Mouse (Mus musculus) lung, embryonic 16.5 days (tissue): Measurements from ENCODE around the gene Ppp1r16b. TPM values are rescaled to one million over a fixed set of nuclear protein-coding genes. Genes with fewer than 3 reads are reported as not detected.

Source experiments
- ATAC-seq: fragments of 200-750 bp; cut with Nextera tagmentation; 2 replicates; pipeline ENCODE4 v1.8.0; 2017; ENCODE audit warnings: low read depth, mild to moderate bottlenecking, moderate library complexity
- H3K27ac ChIP-seq: fragments of 300-500 bp; sonication (generic); 2 replicates; pipeline ENCODE4 v1.5.1; 2014; ENCODE audit warnings: mild to moderate bottlenecking, control low read depth, low read length
- H3K27me3 ChIP-seq: fragments of 300-500 bp; sonication (generic); 2 replicates; pipeline ENCODE4 v1.6.1; 2014; ENCODE audit warnings: low read depth, low read length, mixed read lengths; ENCODE audit not compliant: control insufficient read depth, insufficient read depth
- H3K36me3 ChIP-seq: fragments of 300-500 bp; sonication (generic); 2 replicates; pipeline ENCODE4 v1.6.1; 2014; ENCODE audit warnings: low read length; ENCODE audit not compliant: control insufficient read depth, insufficient read depth
- H3K4me1 ChIP-seq: fragments of 300-500 bp; sonication (generic); replicated peaks from 2 replicates; pipeline ENCODE4 v1.6.1; 2014; ENCODE audit warnings: low read length, mixed read lengths; ENCODE audit not compliant: control insufficient read depth, insufficient read depth
- H3K4me2 ChIP-seq: fragments of 300-500 bp; sonication (generic); 2 replicates; pipeline ENCODE4 v1.6.1; 2014; ENCODE audit warnings: low read depth, low read length, control low read depth
- H3K4me3 ChIP-seq: fragments of 300-500 bp; sonication (generic); 2 replicates; pipeline ENCODE4 v1.5.1; 2014; ENCODE audit warnings: mild to moderate bottlenecking, low read length, control low read depth
- H3K9ac ChIP-seq: fragments of 300-500 bp; sonication (generic); 2 replicates; pipeline ENCODE4 v1.6.1; 2014; ENCODE audit warnings: low read length, control low read depth
- H3K9me3 ChIP-seq: fragments of 300-500 bp; sonication (generic); 2 replicates; pipeline ENCODE4 v1.6.1; 2016; ENCODE audit warnings: low read length; ENCODE audit not compliant: control insufficient read depth
- WGBS: fragments of 180-500 bp; shearing (Covaris S2); extraction: QIAGEN DNeasy Blood & Tissue Kit; methylation state at CpG from one replicate; pipeline ENCODE4 v1.1.7; 2014; 5-methylcytosine and 5-hydroxymethylcytosine counted together
- polyA plus RNA-seq: library from polyadenylated mRNA; unstranded; fragments of >200 nt; fragmentation: Nextera tagmentation; extraction: Ambion mirVana; gene quantifications from 2 replicates; pipeline ENCODE4 v1.2.1, GENCODE M21; 2015

Gene Ppp1r16b
- polyA plus RNA-seq, 1 experiment from 2014 or later = 22.5 TPM

- H3K36me3 ChIP-seq = no peaks in the 10 kb centered on the region
- H3K9ac ChIP-seq = no peak overlapping the region; the same call in 1 of the 2 replicates
- ATAC-seq = peak; percentile 14; the same call in 1 of the 2 replicates
- peaks cover 7% of the 10 kb centered on the region for H3K27me3 ChIP-seq
- H3K4me1 ChIP-seq = peaks cover 18% of the 10 kb centered on the region
- H3K27ac ChIP-seq = peak overlapping the region; percentile 62
- H3K9me3 ChIP-seq = no peaks in the 10 kb centered on the region
- no peak overlapping the region for H3K4me3 ChIP-seq
- 48% methylated on average over 4 of the region's 4 CpGs for WGBS
- peak overlapping the region; percentile 5; the same call in 1 of the 2 replicates for H3K4me2 ChIP-seq
Measured at GRCm38 (mm10) chr2:158673493-158673892, 8.3 kb downstream of the Ppp1r16b start.

GRCm38 (mm10) chr2:158674131-158674530 lies 8.9 kb downstream of the Ppp1r16b start:
- Histone ChIP-seq H3K36me3 (no peaks in the 10 kb centered on the region), H3K27ac (no peak overlapping the region), H3K4me2 (0 out of 2 replicates have a peak overlapping the region, but pooled peaks have one; percentile 7), H3K4me1 (peaks cover 18% of the 10 kb centered on the region), H3K9ac (no peak overlapping the region), H3K27me3 (peaks cover under 1% of the 10 kb centered on the region; the same call in 1 of the 2 replicates), H3K4me3 (no peak overlapping the region), H3K9me3 (no peaks in the 10 kb centered on the region)
- ATAC-seq = no peak
- 57% methylated on average over 6 of the region's 6 CpGs for WGBS

GRCm38 (mm10) chr2:158674759-158675158 lies 9.6 kb downstream of the Ppp1r16b start:
- Histone ChIP-seq H3K27ac (no peak overlapping the region), H3K4me3 (no peak overlapping the region), H3K9me3 (no peaks in the 10 kb centered on the region), H3K4me2 (no peak overlapping the region), H3K27me3 (no peaks in the 10 kb centered on the region), H3K9ac (no peak overlapping the region), H3K36me3 (no peaks in the 10 kb centered on the region), H3K4me1 (peaks cover 18% of the 10 kb centered on the region)
- no peak for ATAC-seq
- WGBS = 71% methylated on average over 7 of the region's 7 CpGs

GRCm38 (mm10) chr2:158675161-158675560 lies 10.0 kb downstream of the Ppp1r16b start:
- no peak overlapping the region for H3K27ac ChIP-seq
- H3K4me3 ChIP-seq = no peak overlapping the region
- WGBS = 67% methylated on average over 6 of the region's 6 CpGs
- no peak for ATAC-seq
- H3K36me3 ChIP-seq = no peaks in the 10 kb centered on the region
- peaks cover 20% of the 10 kb centered on the region for H3K4me1 ChIP-seq
- no peak overlapping the region for H3K4me2 ChIP-seq
- H3K9me3 ChIP-seq = no peaks in the 10 kb centered on the region
- H3K27me3 ChIP-seq = no peaks in the 10 kb centered on the region
- no peak overlapping the region for H3K9ac ChIP-seq

- Histone ChIP-seq H3K36me3 (no peaks in the 10 kb centered on the region), H3K4me2 (no peak overlapping the region), H3K4me3 (no peak overlapping the region), H3K9ac (no peak overlapping the region), H3K27me3 (no peaks in the 10 kb centered on the region), H3K4me1 (peaks cover 22% of the 10 kb centered on the region), H3K9me3 (no peaks in the 10 kb centered on the region), H3K27ac (no peak overlapping the region)
- 83% methylated on average over 12 of the region's 12 CpGs for WGBS
- ATAC-seq = no peak
Measured at GRCm38 (mm10) chr2:158675907-158676533, 10.8 kb downstream of the Ppp1r16b start.

- no peak for ATAC-seq
- H3K4me2 ChIP-seq = no peak overlapping the region
Measured at GRCm38 (mm10) chr2:158677946-158678345, 12.7 kb downstream of the Ppp1r16b start.

GRCm38 (mm10) chr2:158679091-158679490 lies 13.9 kb downstream of the Ppp1r16b start:
- 94% methylated on average over 7 of the region's 7 CpGs for WGBS
- H3K4me3 ChIP-seq = no peak overlapping the region
- no peaks in the 10 kb centered on the region for H3K36me3 ChIP-seq
- no peak overlapping the region for H3K27ac ChIP-seq
- H3K9me3 ChIP-seq = no peaks in the 10 kb centered on the region
- no peak overlapping the region for H3K4me2 ChIP-seq
- no peak for ATAC-seq
- no peak overlapping the region for H3K9ac ChIP-seq
- peaks cover 10% of the 10 kb centered on the region for H3K4me1 ChIP-seq
- no peaks in the 10 kb centered on the region for H3K27me3 ChIP-seq

More at GRCm38 (mm10) chr2:158677946-158678345, 12.7 kb downstream of the Ppp1r16b start:
- H3K27ac ChIP-seq = no peak overlapping the region
- H3K36me3 ChIP-seq = no peaks in the 10 kb centered on the region
- no peaks in the 10 kb centered on the region for H3K27me3 ChIP-seq
- H3K4me3 ChIP-seq = no peak overlapping the region
- H3K9ac ChIP-seq = no peak overlapping the region
- peaks cover 17% of the 10 kb centered on the region for H3K4me1 ChIP-seq
- 69% methylated on average over 8 of the region's 8 CpGs for WGBS
- H3K9me3 ChIP-seq = no peaks in the 10 kb centered on the region

GRCm38 (mm10) chr2:158680357-158680889 lies 15.2 kb downstream of the Ppp1r16b start:
- Histone ChIP-seq H3K4me2 (no peak overlapping the region), H3K36me3 (no peaks in the 10 kb centered on the region), H3K9ac (no peak overlapping the region), H3K27ac (peak overlapping the region; percentile 65), H3K9me3 (no peaks in the 10 kb centered on the region), H3K27me3 (no peaks in the 10 kb centered on the region), H3K4me1 (peaks cover 9% of the 10 kb centered on the region), H3K4me3 (no peak overlapping the region)
- peak; percentile 59; the same call in 1 of the 2 replicates for ATAC-seq
- WGBS = 51% methylated on average over 10 of the region's 10 CpGs

- H3K27ac ChIP-seq = no peak overlapping the region
- no peak for ATAC-seq
- H3K9me3 ChIP-seq = no peaks in the 10 kb centered on the region
- H3K27me3 ChIP-seq = no peaks in the 10 kb centered on the region
- no peaks in the 10 kb centered on the region for H3K36me3 ChIP-seq
- H3K9ac ChIP-seq = no peak overlapping the region
- WGBS = 72% methylated on average over 6 of the region's 6 CpGs
- H3K4me2 ChIP-seq = no peak overlapping the region
- peaks cover 9% of the 10 kb centered on the region for H3K4me1 ChIP-seq
- H3K4me3 ChIP-seq = no peak overlapping the region
Measured at GRCm38 (mm10) chr2:158681714-158682113, 16.5 kb downstream of the Ppp1r16b start.
